Mouse (Mus musculus): ENCODE measurements around the gene Mettl23. TPM values are rescaled to one million over a fixed set of nuclear protein-coding genes. Genes with fewer than 3 reads are reported as not detected.
"Not testable (repeated sequence)": the region's sequence is repeated elsewhere in the genome, so short reads cannot be mapped to it uniquely, and the experiment has no call there.

The Mettl23 gene
- polyA plus RNA-seq, 1 experiment from 2014 or later: 56.5 TPM

DNA sequence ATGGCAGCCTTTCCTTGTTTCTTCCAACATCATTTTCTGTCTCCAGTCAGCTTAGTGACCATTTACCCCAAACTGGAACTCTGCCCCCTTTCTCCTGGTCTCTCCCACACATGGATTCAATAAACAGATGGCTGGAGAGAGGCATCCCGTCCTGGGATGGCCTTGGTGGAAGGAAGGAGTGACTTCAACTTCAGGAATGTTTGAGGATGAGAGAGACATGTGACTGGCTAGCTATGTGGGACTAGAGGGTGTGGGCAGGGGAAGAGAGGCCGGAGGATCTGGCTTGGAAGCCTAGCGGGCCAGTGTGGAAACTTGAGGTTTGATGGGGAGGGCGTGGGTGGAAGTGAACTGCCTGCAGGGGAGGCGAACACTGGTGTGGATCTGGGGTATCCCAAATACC is 26.3 kb upstream of the Mettl23 start:
- no peaks in the 10 kb centered on the region for H3K36me3 ChIP-seq (ENCODE audit: control insufficient read depth, insufficient read depth, low read length)
- WGBS: 77% methylated on average over 5 of the region's 5 CpGs
- H3K27me3 ChIP-seq (ENCODE audit: control insufficient read depth, insufficient read depth, low read length): no peaks in the 10 kb centered on the region
- no peak for ATAC-seq (ENCODE audit: low FRiP score, low TSS enrichment)
- H3K4me2 ChIP-seq (replicated peaks; ENCODE audit: low read depth, low read length): no peak overlapping the region
- H3K4me3 ChIP-seq (ENCODE audit: low read length): no peak overlapping the region
- peaks cover 45% of the 10 kb centered on the region for H3K4me1 ChIP-seq (ENCODE audit: control insufficient read depth, insufficient read depth, low read length)
- no peak overlapping the region for H3K9ac ChIP-seq (ENCODE audit: low read depth, low read length)
- H3K9me3 ChIP-seq (ENCODE audit: control insufficient read depth, low read length): no peaks in the 10 kb centered on the region
- no peak overlapping the region for H3K27ac ChIP-seq (ENCODE audit: low read depth, low read length)

DNA sequence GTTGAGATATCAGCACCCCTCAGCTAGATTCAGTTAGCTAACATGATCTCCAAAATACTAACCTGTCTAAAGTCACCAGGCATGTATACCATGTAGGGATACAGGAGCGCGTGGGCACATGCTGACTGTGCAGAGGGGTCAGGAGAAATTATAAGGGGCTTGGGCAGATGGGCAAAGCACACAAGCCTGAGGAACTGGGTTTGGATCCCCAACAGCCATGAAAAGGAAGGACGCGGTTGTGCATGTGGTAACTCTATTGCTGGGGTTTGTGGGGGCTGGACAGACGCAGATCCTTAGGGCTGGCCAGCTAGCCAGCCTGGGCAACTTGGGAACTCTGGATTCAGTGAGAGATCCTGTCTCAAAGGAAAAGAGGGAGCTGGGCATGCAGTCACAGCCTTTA is 25.5 kb upstream of the Mettl23 start:
- 96% methylated on average over 5 of the region's 5 CpGs for WGBS
- H3K4me3 ChIP-seq (ENCODE audit: low read length): no peak overlapping the region
- no peaks in the 10 kb centered on the region for H3K9me3 ChIP-seq (ENCODE audit: control insufficient read depth, low read length)
- H3K27me3 ChIP-seq (ENCODE audit: control insufficient read depth, insufficient read depth, low read length): no peaks in the 10 kb centered on the region
- H3K9ac ChIP-seq (ENCODE audit: low read depth, low read length): no peak overlapping the region
- H3K36me3 ChIP-seq (ENCODE audit: control insufficient read depth, insufficient read depth, low read length): no peaks in the 10 kb centered on the region
- ATAC-seq (ENCODE audit: low FRiP score, low TSS enrichment): no peak
- no peak overlapping the region for H3K4me2 ChIP-seq (replicated peaks; ENCODE audit: low read depth, low read length)
- H3K27ac ChIP-seq (ENCODE audit: low read depth, low read length): no peak overlapping the region
- peaks cover 45% of the 10 kb centered on the region for H3K4me1 ChIP-seq (ENCODE audit: control insufficient read depth, insufficient read depth, low read length)

DNA sequence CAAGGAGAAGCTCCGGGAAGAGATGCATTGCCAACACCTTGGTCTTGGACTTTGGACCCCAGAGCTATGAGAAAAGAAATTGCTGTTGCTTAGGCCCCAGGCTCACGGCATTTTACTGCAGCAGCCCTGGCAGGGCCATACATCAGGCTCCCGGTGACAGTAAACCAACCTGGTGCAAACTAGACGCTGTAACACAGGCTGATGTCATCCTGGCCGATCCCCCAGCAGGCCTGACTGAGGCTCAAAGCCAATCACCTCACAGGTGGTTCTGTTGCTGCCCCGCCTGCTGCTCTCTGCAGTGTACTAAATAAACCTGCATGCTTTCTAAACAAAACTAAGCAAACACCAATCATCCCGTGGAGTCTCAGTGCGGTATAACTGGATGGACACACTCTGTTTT is 24.4 kb upstream of the Mettl23 start:
- H3K4me3 ChIP-seq (ENCODE audit: low read length): no peak overlapping the region
- H3K36me3 ChIP-seq (ENCODE audit: control insufficient read depth, insufficient read depth, low read length): no peaks in the 10 kb centered on the region
- peaks cover 34% of the 10 kb centered on the region for H3K4me1 ChIP-seq (ENCODE audit: control insufficient read depth, insufficient read depth, low read length)
- no peaks in the 10 kb centered on the region for H3K9me3 ChIP-seq (ENCODE audit: control insufficient read depth, low read length)
- no peak overlapping the region for H3K4me2 ChIP-seq (replicated peaks; ENCODE audit: low read depth, low read length)
- no peak overlapping the region; the same call in 1 of the 2 replicates for H3K9ac ChIP-seq (ENCODE audit: low read depth, low read length)
- no peak overlapping the region for H3K27ac ChIP-seq (ENCODE audit: low read depth, low read length)
- no peaks in the 10 kb centered on the region for H3K27me3 ChIP-seq (ENCODE audit: control insufficient read depth, insufficient read depth, low read length)
- 41% methylated on average over 8 of the region's 8 CpGs for WGBS
- ATAC-seq (ENCODE audit: low FRiP score, low TSS enrichment): no peak

DNA sequence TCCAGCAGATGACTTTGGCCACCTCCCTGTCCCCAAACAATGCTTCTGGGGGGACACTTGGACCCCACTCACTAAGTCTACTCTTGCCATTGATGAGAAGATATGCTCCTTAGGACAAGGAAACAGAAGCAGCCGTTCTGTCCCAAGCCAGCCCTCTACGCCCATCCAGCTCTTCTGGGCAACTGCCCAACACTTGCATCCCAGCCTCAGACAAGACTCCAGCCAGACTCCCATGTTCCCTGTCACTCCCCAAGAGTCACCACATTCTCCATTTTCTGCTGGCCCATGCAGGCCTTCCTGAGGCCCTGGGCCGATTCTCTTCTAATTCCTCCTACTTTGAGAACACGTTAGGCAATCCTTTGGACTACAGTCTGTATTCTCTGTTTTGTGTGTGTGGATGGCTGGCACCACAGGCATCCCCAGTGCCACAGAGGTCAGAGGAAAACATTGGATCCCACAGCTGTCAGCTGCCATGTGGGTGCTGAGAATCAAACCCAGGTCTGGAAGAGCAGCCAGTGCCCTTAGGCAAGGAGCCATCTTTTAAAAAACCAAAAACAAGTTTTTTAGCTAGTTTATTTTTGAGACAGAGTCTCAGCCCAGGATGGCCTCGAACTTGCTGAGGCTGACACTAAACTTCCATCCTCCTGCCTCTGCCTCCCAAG is 23.0 kb upstream of the Mettl23 start:
- H3K4me2 ChIP-seq (replicated peaks; ENCODE audit: low read depth, low read length): no peak overlapping the region
- WGBS: 90% methylated on average over 5 of the region's 5 CpGs
- no peak for ATAC-seq (ENCODE audit: low FRiP score, low TSS enrichment)
- peaks cover 23% of the 10 kb centered on the region for H3K4me1 ChIP-seq (ENCODE audit: control insufficient read depth, insufficient read depth, low read length)
- no peaks in the 10 kb centered on the region for H3K9me3 ChIP-seq (ENCODE audit: control insufficient read depth, low read length)
- H3K27ac ChIP-seq (ENCODE audit: low read depth, low read length): no peak overlapping the region
- H3K4me3 ChIP-seq (ENCODE audit: low read length): no peak overlapping the region
- H3K36me3 ChIP-seq (ENCODE audit: control insufficient read depth, insufficient read depth, low read length): no peaks in the 10 kb centered on the region
- no peaks in the 10 kb centered on the region for H3K27me3 ChIP-seq (ENCODE audit: control insufficient read depth, insufficient read depth, low read length)
- no peak overlapping the region for H3K9ac ChIP-seq (ENCODE audit: low read depth, low read length)

DNA sequence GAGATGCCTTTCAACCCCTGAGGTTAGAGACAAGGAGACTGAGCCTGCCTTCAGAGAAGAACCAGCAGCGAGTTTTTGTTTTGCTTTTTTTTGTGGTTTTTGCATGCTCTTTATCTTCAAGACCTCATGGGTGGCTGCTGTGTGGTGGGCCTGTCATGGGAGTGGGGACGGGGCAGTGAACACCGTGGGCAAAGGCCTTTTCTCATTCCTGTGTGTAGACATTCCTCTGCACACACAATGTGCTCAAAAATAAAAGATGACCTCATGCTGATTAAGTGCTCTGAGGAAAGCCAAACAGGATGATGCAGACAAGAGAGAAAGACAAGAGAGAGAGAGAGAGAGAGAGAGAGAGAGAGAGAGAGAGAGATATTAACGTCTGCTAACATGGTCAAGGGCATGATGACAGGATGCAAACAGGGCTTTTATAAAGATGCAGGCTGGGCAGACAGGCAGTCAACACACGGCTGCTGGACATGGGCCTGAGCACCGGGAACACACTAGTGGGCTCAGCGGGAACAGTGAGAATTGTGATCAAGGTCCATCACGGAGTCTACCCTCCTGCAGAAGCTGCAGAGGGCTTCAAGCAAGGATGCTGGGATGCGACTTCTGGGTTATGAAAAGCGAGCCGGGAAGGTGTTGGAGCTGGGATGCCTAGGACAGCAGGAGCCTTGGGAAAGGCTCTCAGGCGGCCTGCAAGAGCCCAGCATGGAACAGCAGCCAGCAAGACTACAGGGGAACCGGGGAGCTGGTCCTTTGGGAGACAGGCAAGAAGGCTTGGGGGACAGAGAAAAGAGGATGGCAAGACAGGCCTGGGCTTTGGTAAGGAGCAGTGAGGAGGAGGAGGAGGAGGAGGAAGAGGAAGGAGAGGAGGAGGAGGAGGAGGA is 21.8 kb upstream of the Mettl23 start:
- Histone ChIP-seq H3K4me3 (ENCODE audit: low read length) (no peak overlapping the region), H3K4me1 (ENCODE audit: control insufficient read depth, insufficient read depth, low read length) (peaks cover 23% of the 10 kb centered on the region), H3K36me3 (ENCODE audit: control insufficient read depth, insufficient read depth, low read length) (no peaks in the 10 kb centered on the region), H3K27me3 (ENCODE audit: control insufficient read depth, insufficient read depth, low read length) (no peaks in the 10 kb centered on the region), H3K9ac (ENCODE audit: low read depth, low read length) (no peak overlapping the region), H3K4me2 (replicated peaks; ENCODE audit: low read depth, low read length) (no peak overlapping the region), H3K27ac (ENCODE audit: low read depth, low read length) (no peak overlapping the region), H3K9me3 (ENCODE audit: control insufficient read depth, low read length) (no peaks in the 10 kb centered on the region)
- WGBS: 69% methylated on average over 13 of the region's 13 CpGs
- no peak for ATAC-seq (ENCODE audit: low FRiP score, low TSS enrichment)

DNA sequence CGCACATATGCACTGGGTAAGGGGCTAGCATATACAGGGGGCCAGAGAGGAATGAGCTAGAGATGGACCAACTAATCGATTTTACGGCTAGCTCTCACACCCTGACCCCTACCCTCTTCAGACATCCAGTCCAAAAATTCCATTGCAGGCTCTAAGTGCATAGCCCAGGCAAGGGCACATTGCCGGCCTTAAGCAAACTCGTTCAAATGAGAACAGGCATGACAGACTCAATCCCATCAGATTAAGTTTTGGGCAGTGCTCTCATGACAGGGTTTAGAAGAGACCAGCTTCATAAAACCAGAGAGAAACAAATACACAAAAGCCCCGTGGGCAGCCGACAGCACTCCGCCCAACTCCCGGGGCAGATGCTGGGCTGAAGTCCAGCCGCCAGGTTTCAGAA is 20.9 kb upstream of the Mettl23 start:
- ATAC-seq (ENCODE audit: low FRiP score, low TSS enrichment): no peak
- peaks cover 29% of the 10 kb centered on the region for H3K4me1 ChIP-seq (ENCODE audit: control insufficient read depth, insufficient read depth, low read length)
- 79% methylated on average over 10 of the region's 10 CpGs for WGBS

DNA sequence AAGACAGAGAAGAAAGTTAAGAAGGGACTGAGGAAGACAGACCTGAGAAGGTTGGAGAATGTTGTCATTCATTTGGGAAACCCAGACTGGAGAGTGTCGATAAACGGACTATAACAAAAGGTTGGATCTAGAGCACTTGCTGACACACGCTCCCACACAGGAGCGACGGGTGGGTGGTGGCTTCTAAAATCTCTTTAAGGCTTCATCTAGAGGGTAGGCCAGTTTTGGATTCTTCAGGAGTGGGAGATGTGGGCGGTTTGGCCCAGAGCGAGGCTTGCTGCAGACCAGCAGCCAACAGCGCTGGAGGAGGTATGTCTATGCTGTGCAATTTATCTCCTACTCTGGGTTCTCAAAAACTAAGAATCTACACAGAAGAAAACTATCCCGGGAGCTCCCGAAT is 20.5 kb upstream of the Mettl23 start:
- Histone ChIP-seq H3K9me3 (ENCODE audit: control insufficient read depth, low read length) (no peaks in the 10 kb centered on the region), H3K4me1 (ENCODE audit: control insufficient read depth, insufficient read depth, low read length) (peaks cover 32% of the 10 kb centered on the region), H3K27me3 (ENCODE audit: control insufficient read depth, insufficient read depth, low read length) (no peaks in the 10 kb centered on the region), H3K4me3 (ENCODE audit: low read length) (no peak overlapping the region), H3K9ac (ENCODE audit: low read depth, low read length) (no peak overlapping the region), H3K36me3 (ENCODE audit: control insufficient read depth, insufficient read depth, low read length) (no peaks in the 10 kb centered on the region), H3K4me2 (replicated peaks; ENCODE audit: low read depth, low read length) (no peak overlapping the region), H3K27ac (ENCODE audit: low read depth, low read length) (no peak overlapping the region)
- WGBS: 92% methylated on average over 10 of the region's 10 CpGs
- no peak for ATAC-seq (ENCODE audit: low FRiP score, low TSS enrichment)

More for the DNA sequence above, 20.9 kb upstream of the Mettl23 start:
- Histone ChIP-seq H3K36me3 (ENCODE audit: control insufficient read depth, insufficient read depth, low read length) (no peaks in the 10 kb centered on the region), H3K9ac (ENCODE audit: low read depth, low read length) (no peak overlapping the region), H3K4me2 (replicated peaks; ENCODE audit: low read depth, low read length) (no peak overlapping the region), H3K4me3 (ENCODE audit: low read length) (no peak overlapping the region), H3K27me3 (ENCODE audit: control insufficient read depth, insufficient read depth, low read length) (no peaks in the 10 kb centered on the region), H3K27ac (ENCODE audit: low read depth, low read length) (no peak overlapping the region), H3K9me3 (ENCODE audit: control insufficient read depth, low read length) (no peaks in the 10 kb centered on the region)

DNA sequence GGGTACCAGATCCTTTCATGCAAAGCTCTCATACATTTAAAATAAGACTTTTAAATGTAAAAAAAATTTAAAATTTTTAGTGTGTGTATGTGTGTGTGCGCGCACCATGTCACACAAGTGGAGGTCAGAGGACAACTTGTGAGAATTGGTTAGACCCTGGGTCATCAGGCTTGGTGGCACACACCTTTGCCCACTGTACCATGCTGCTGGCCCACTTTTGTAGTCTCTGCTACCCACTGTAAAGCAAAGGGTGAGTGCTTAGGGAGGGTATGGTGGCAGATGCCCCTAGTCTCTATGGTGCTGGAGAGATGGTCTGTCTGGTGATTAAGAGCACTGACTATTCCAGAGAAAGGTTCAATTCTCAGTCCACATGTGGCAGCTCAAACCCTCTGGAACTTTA is 19.8 kb upstream of the Mettl23 start:
- WGBS: 98% methylated on average over 2 of the region's 2 CpGs
- no peak overlapping the region for H3K4me2 ChIP-seq (replicated peaks; ENCODE audit: low read depth, low read length)
- no peaks in the 10 kb centered on the region for H3K36me3 ChIP-seq (ENCODE audit: control insufficient read depth, insufficient read depth, low read length)
- no peaks in the 10 kb centered on the region for H3K27me3 ChIP-seq (ENCODE audit: control insufficient read depth, insufficient read depth, low read length)
- no peak overlapping the region for H3K9ac ChIP-seq (ENCODE audit: low read depth, low read length)
- H3K9me3 ChIP-seq (ENCODE audit: control insufficient read depth, low read length): no peaks in the 10 kb centered on the region
- no peak overlapping the region for H3K4me3 ChIP-seq (ENCODE audit: low read length)
- H3K27ac ChIP-seq (ENCODE audit: low read depth, low read length): no peak overlapping the region
- peaks cover 32% of the 10 kb centered on the region for H3K4me1 ChIP-seq (ENCODE audit: control insufficient read depth, insufficient read depth, low read length)
- ATAC-seq (ENCODE audit: low FRiP score, low TSS enrichment): no peak

DNA sequence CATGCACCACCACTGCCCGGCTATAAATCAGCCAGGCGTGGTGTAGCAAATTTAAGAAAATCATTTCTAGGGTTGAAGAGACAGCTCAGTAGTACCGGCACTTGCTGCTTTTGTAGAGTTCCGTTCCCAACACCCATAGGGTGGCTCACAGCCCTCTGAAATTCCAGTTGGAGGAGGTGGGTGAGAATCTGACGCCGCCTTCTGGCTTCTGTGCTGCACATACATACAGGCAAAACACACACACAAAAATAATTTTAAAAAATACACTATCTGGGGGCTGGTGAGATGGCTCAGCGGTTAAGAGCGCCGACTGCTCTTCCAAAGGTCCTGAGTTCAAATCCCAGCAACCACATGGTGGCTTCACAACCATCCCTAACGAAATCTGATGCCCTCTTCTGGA is 19.2 kb upstream of the Mettl23 start:
- not testable (repeated sequence) for H3K9ac ChIP-seq (ENCODE audit: low read depth, low read length); H3K27ac ChIP-seq (ENCODE audit: low read depth, low read length); H3K4me3 ChIP-seq (ENCODE audit: low read length); H3K4me2 ChIP-seq (replicated peaks; ENCODE audit: low read depth, low read length); H3K9me3 ChIP-seq (ENCODE audit: control insufficient read depth, low read length); H3K27me3 ChIP-seq (ENCODE audit: control insufficient read depth, insufficient read depth, low read length); ATAC-seq (ENCODE audit: low FRiP score, low TSS enrichment); H3K36me3 ChIP-seq (ENCODE audit: control insufficient read depth, insufficient read depth, low read length)
- H3K4me1 ChIP-seq (ENCODE audit: control insufficient read depth, insufficient read depth, low read length): peaks cover 32% of the 10 kb centered on the region
- 95% methylated on average over 10 of the region's 10 CpGs for WGBS
